Mouse (Mus musculus): ENCODE measurements around the gene Aph1a. TPM values are rescaled to one million over a fixed set of nuclear protein-coding genes. Genes with fewer than 3 reads are reported as not detected.

Aph1a gene
- polyA plus RNA-seq, 1 experiment from 2014 or later, result 39.5 TPM

DNA sequence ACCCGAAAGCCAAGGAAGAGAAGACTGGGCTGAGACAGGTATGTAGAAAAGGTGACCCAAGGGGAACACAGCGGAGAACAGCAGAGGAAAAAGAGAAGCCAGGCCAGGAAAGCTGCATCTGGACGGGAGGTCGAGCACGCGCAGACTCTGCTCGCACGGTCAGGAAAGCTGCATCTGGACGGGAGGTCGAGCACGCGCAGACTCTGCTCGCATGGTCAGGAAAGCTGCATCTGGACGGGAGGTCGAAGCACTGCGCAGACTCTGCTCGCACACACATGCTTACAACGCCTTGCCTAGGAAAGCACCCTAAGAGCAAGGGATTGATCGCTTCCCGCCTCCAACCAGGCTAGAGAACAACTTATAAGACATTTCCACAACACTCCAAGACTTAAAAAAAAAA lies 28.2 kb upstream of the Aph1a start:
- Histone ChIP-seq H3K36me3 (peaks cover 51% of the 10 kb centered on the region), H3K4me2 (no peak overlapping the region), H3K27me3 (replicated peaks) (no peaks in the 10 kb centered on the region), H3K9ac (replicated peaks) (no peak overlapping the region), H3K9me3 (replicated peaks) (no peaks in the 10 kb centered on the region), H3K4me3 (replicated peaks) (no peak overlapping the region), H3K27ac (replicated peaks) (no peak overlapping the region), H3K4me1 (peaks cover 14% of the 10 kb centered on the region)
- WGBS, result 94% methylated on average over 20 of the region's 20 CpGs
- ATAC-seq (ENCODE audit: low FRiP score), result no peak

DNA sequence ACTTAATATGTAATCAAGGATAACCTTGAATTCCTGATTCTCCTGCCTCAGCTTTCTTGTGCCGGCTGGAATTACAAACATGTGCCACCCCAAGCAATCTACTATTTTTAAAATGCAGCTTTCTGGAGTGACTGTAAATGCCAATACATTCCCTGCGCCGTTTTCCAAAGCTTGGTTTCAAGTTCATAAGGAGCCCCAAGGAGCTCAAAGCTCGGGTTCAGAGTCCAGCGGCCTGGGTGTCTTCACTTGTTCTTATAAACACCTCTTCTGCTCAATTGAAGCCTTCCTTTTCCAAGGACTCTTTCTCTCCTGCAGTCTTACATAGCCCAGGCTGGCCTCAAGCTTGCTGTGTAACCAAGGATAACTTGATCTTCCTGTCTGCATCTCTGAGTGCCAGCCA lies 27.7 kb upstream of the Aph1a start:
- Histone ChIP-seq H3K4me2 (no peak overlapping the region), H3K9me3 (replicated peaks) (no peaks in the 10 kb centered on the region), H3K4me1 (peaks cover 18% of the 10 kb centered on the region), H3K36me3 (peaks cover 51% of the 10 kb centered on the region), H3K27me3 (replicated peaks) (no peaks in the 10 kb centered on the region), H3K9ac (replicated peaks) (no peak overlapping the region), H3K4me3 (replicated peaks) (no peak overlapping the region), H3K27ac (replicated peaks) (no peak overlapping the region)
- 95% methylated on average over 5 of the region's 5 CpGs for WGBS
- no peak for ATAC-seq (ENCODE audit: low FRiP score)

DNA sequence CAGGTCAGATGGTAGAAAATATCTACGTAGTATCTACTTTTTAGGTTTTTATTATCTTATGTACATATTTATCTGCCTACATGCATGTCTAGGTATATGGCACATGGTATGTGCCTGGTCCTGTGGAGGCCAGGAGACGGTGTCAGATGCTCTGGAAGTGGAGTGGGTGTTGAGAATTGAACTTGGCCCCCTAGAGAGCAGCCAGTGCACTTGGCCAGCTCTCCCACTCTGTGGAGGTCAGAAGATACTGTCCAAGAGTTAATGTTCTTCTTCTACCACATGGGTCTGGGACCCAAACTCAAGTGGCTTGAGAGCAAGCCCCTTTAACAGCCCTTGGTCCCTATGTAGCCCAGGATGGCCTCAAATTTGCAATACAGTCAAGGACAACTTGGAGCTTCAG lies 26.4 kb upstream of the Aph1a start:
- no peak for ATAC-seq (ENCODE audit: low FRiP score)

DNA sequence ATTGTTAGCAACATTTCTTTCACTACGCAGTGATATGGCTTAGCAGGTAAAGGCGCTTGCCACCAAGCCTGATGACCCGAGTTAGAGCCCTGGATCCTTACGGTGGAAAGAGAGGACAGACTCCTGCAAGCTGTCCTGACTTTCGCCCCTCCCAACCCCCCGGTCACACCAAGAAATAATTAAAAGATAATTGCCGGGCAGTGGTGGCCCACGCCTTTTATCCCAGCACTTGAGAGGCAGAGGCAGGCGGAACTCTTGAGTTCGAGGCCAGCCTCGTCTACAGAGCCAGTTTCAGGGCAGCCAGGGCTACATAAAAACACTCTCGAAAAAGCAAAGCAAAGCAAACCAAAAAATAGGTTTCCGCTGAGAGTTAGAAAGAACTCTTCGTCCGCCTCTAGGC lies 22.8 kb upstream of the Aph1a start:
- no peaks in the 10 kb centered on the region for H3K9me3 ChIP-seq (replicated peaks)
- peak overlapping the region; percentile 78 for H3K4me2 ChIP-seq
- WGBS, result 8% methylated on average over 15 of the region's 15 CpGs
- peaks cover 26% of the 10 kb centered on the region for H3K4me1 ChIP-seq
- H3K9ac ChIP-seq (replicated peaks), result peak overlapping the region; percentile 77
- ATAC-seq (ENCODE audit: low FRiP score), result peak; percentile 48
- peaks cover 26% of the 10 kb centered on the region for H3K36me3 ChIP-seq
- H3K4me3 ChIP-seq (replicated peaks), result peak overlapping the region; percentile 70
- peak overlapping the region; percentile 86 for H3K27ac ChIP-seq (replicated peaks)
- no peaks in the 10 kb centered on the region for H3K27me3 ChIP-seq (replicated peaks)

More for the DNA sequence above, 26.4 kb upstream of the Aph1a start:
- Histone ChIP-seq H3K4me1 (peaks cover 24% of the 10 kb centered on the region), H3K27ac (replicated peaks) (no peak overlapping the region), H3K27me3 (replicated peaks) (no peaks in the 10 kb centered on the region), H3K9ac (replicated peaks) (no peak overlapping the region), H3K4me3 (replicated peaks) (no peak overlapping the region), H3K9me3 (replicated peaks) (no peaks in the 10 kb centered on the region), H3K36me3 (peaks cover 49% of the 10 kb centered on the region), H3K4me2 (no peak overlapping the region)
- WGBS, result 98% methylated on average over 2 of the region's 2 CpGs

DNA sequence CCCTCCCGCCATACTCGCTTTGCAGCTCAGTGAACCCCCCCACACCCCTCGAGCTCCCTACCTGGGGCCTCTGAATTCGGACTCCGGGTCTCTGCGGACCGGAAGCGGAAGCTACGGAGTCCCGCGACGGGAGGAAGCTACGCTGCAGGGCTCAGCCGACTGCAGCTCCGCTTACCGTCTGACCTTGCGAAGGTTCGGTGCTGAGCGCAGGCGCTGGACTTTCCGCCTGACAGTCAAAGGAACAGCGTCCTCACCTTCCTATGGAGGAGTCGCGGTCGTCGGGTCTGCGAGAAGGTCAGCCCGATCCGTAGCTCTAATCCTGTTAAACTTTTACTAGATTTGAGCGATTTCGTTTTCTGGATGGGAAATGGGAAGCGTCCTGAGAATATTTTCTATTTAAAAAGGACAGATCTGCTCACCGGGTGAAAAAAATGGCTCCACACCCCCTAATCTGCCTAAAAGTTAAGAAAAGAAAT lies 22.3 kb upstream of the Aph1a start, which contains the start of gene Mrps21:
Mrps21 (minus strand) TSS at position 128 of the 476 bp plus-strand sequence.
- peak; percentile 96 for ATAC-seq (ENCODE audit: low FRiP score)
- Histone ChIP-seq H3K9ac (replicated peaks) (peak within 1 kb of the TSS; percentile 77), H3K27me3 (replicated peaks) (no peaks in the 10 kb centered on the region), H3K9me3 (replicated peaks) (no peaks in the 10 kb centered on the region), H3K4me3 (replicated peaks) (peak within 1 kb of the TSS; percentile 70), H3K27ac (replicated peaks) (peak within 1 kb of the TSS; percentile 86), H3K4me2 (peak within 1 kb of the TSS; percentile 78), H3K36me3 (peaks cover 23% of the 10 kb centered on the region), H3K4me1 (peaks cover 26% of the 10 kb centered on the region)
- WGBS, result under 1% methylated on average over 33 of the region's 33 CpGs

DNA sequence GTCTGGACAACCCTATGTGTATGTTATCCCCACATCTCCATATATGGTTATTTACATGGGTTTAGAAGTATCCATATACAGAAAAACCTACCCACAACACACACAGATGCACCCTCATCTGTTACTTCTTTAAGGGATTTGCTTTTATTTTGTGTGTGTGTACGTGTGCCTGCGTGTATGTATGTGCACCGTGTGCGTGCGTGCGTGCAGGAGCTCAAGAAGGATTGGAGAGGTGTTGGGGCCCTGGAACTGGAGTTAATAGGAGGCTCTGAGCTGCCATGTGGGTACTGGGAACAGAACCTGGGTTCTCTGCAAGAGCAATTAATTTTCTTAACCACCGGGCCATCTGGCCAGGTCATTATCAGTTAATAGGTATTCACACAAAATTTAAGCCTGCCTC lies 21.7 kb upstream of the Aph1a start:
- Histone ChIP-seq H3K27me3 (replicated peaks) (no peaks in the 10 kb centered on the region), H3K27ac (replicated peaks) (peak overlapping the region; percentile 86; the same call in 1 of the 2 replicates), H3K4me2 (peak overlapping the region; percentile 78), H3K9me3 (replicated peaks) (no peaks in the 10 kb centered on the region), H3K4me1 (peaks cover 26% of the 10 kb centered on the region), H3K36me3 (peaks cover 21% of the 10 kb centered on the region), H3K4me3 (replicated peaks) (peak overlapping the region; percentile 70), H3K9ac (replicated peaks) (peak overlapping the region; percentile 77)
- WGBS, result 83% methylated on average over 7 of the region's 7 CpGs
- no peak for ATAC-seq (ENCODE audit: low FRiP score)

DNA sequence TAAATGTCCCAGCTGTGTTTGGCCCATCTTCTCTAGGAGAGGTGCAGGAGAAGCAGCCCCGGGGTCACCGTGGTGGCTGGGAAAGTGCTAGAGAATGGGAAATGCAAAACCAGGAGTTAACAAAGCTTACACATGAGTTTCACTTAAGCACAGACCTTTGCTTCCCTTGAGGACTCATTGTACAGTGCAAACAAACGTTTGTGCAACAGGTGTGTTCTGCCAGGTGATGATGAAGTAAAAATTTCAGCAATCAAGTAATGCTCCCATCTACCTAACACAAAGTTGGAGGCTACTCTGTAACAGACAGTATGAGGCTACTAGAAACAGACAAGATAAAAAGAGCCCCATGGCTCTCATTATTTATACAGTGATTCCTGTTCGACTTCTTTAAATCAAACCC lies 14.7 kb upstream of the Aph1a start:
- no peaks in the 10 kb centered on the region for H3K36me3 ChIP-seq
- H3K27me3 ChIP-seq (replicated peaks), result no peaks in the 10 kb centered on the region
- no peak for ATAC-seq (ENCODE audit: low FRiP score)
- no peak overlapping the region for H3K4me3 ChIP-seq (replicated peaks)
- H3K4me1 ChIP-seq, result peaks cover 18% of the 10 kb centered on the region
- no peak overlapping the region for H3K4me2 ChIP-seq
- H3K27ac ChIP-seq (replicated peaks), result no peak overlapping the region
- no peaks in the 10 kb centered on the region for H3K9me3 ChIP-seq (replicated peaks)
- no peak overlapping the region for H3K9ac ChIP-seq (replicated peaks)
- WGBS, result 95% methylated on average over 4 of the region's 4 CpGs

DNA sequence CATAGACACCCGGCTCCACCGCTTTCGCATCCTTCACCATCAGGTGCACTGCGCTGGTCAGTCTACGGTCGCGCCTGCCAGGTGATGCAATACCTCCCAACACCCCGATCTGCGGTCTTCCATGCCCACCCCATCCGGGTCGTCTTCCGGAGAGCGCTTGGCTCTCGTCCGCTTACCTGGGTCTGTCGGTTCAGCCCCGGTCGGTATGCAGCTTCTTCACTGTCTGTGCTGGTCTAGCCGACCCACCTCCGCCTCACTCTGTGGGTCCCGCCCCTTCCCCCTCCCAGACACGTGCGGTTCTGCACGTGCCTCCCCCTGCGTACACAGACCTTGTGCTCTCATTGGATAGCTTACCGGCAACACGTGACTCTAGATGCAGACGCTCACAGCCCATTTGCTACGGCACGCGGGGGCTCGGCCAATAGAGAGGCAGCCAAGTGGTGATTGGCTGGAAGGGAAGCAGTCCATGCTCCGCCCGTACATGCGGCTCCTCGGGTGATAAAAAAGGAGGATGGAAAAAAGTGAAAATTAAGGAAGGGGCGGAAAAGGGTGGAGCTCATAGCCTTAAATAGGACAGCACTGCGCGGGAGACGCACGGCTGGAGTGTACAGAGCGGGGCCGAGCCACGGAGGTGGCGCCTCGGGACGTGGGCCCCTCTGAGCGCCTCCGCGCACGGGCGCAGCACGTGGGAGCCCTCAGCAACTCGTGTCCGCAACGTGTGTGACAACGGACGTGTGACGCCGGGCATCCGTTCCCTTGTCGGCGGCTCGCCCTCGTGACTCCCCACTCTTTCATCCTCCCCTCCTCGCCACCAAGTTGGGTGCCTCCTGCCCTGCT lies 11.6 kb upstream of the Aph1a start, which contains the start of gene Ciart:
Ciart (minus strand) TSS at position 273 of the 837 bp plus-strand sequence.
- Histone ChIP-seq H3K27me3 (replicated peaks) (no peaks in the 10 kb centered on the region), H3K4me1 (peaks cover 18% of the 10 kb centered on the region), H3K9ac (replicated peaks) (peak within 1 kb of the TSS; percentile 51), H3K27ac (replicated peaks) (peak within 1 kb of the TSS; percentile 56), H3K4me2 (peak within 1 kb of the TSS; percentile 100), H3K36me3 (no peaks in the 10 kb centered on the region), H3K9me3 (replicated peaks) (no peaks in the 10 kb centered on the region), H3K4me3 (replicated peaks) (peak within 1 kb of the TSS; percentile 68)
- peak; percentile 100 for ATAC-seq (ENCODE audit: low FRiP score)
- WGBS, result under 1% methylated on average over 54 of the region's 66 CpGs

- no peak for ATAC-seq (ENCODE audit: low FRiP score)
- Histone ChIP-seq H3K36me3 (no peaks in the 10 kb centered on the region), H3K9me3 (replicated peaks) (no peaks in the 10 kb centered on the region), H3K27me3 (replicated peaks) (no peaks in the 10 kb centered on the region), H3K4me2 (peak overlapping the region; percentile 100), H3K27ac (replicated peaks) (peak overlapping the region; percentile 56; the same call in 1 of the 2 replicates), H3K4me1 (peaks cover 18% of the 10 kb centered on the region), H3K4me3 (replicated peaks) (peak overlapping the region; percentile 68), H3K9ac (replicated peaks) (peak overlapping the region; percentile 48)
- 3% methylated on average over 24 of the region's 24 CpGs for WGBS
Observed at GRCm38 (mm10) chr3:95882816-95883425, 10.8 kb upstream of the Aph1a start.

GRCm38 (mm10) chr3:95884400-95884799 lies 9.4 kb upstream of the Aph1a start:
- 83% methylated on average over 5 of the region's 5 CpGs for whole genome bisulfite sequencing
- no peak overlapping the region for H3K27ac ChIP-seq (replicated peaks)
- H3K27me3 ChIP-seq (replicated peaks), result no peaks in the 10 kb centered on the region

DNA sequence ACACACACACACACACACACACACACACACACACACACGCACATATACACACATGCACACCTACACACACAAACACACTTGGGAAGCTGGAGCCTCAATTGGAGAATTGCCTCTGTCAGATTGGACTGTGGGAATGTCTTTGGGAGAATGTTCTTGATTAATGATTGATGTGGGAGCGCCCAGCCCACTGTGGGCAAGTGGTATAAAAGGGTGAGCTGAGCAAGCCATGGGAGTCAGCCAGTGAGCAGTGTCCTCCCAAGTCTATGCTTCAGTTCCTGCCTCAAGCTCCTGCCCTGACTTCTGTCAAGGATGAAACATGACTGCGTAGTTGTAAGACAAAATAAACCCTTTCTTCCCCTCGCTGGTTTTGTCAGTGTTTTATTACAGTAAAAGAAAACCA lies 6.2 kb upstream of the Aph1a start:
- Histone ChIP-seq H3K4me1 (peaks cover 14% of the 10 kb centered on the region), H3K9ac (replicated peaks) (no peak overlapping the region), H3K4me3 (replicated peaks) (no peak overlapping the region), H3K27ac (replicated peaks) (no peak overlapping the region), H3K9me3 (replicated peaks) (no peaks in the 10 kb centered on the region), H3K36me3 (no peaks in the 10 kb centered on the region), H3K27me3 (replicated peaks) (no peaks in the 10 kb centered on the region), H3K4me2 (no peak overlapping the region)
- 76% methylated on average over 4 of the region's 4 CpGs for WGBS
- no peak for ATAC-seq (ENCODE audit: low FRiP score)

More at GRCm38 (mm10) chr3:95884400-95884799, 9.4 kb upstream of the Aph1a start:
- Histone ChIP-seq H3K36me3 (no peaks in the 10 kb centered on the region), H3K4me2 (no peak overlapping the region), H3K4me1 (peaks cover 18% of the 10 kb centered on the region), H3K9me3 (replicated peaks) (no peaks in the 10 kb centered on the region), H3K9ac (replicated peaks) (no peak overlapping the region), H3K4me3 (replicated peaks) (no peak overlapping the region)
- no peak for ATAC-seq (ENCODE audit: low FRiP score)

- H3K4me2 ChIP-seq, result no peak overlapping the region
- no peak overlapping the region for H3K9ac ChIP-seq (replicated peaks)
- no peak overlapping the region for H3K4me3 ChIP-seq (replicated peaks)
- 82% methylated on average over 3 of the region's 3 CpGs for WGBS
- ATAC-seq (ENCODE audit: low FRiP score), result no peak
- peaks cover 16% of the 10 kb centered on the region for H3K4me1 ChIP-seq
- H3K27ac ChIP-seq (replicated peaks), result no peak overlapping the region
- no peaks in the 10 kb centered on the region for H3K36me3 ChIP-seq
- H3K27me3 ChIP-seq (replicated peaks), result no peaks in the 10 kb centered on the region
- H3K9me3 ChIP-seq (replicated peaks), result no peaks in the 10 kb centered on the region
Observed at GRCm38 (mm10) chr3:95889664-95890063, 4.1 kb upstream of the Aph1a start.
